Mouse (Mus musculus) lung, adult 2 months (tissue): ENCODE measurements around the gene Tnfrsf18.

Source experiments
- CTCF ChIP-seq: fragments of 200-500 bp; IDR thresholded peaks from 2 replicates; pipeline ENCODE4 v1.5.1; 2011; ENCODE audit warnings: mild to moderate bottlenecking, low read length, control low read depth; ENCODE audit not compliant: insufficient read depth
- POLR2A ChIP-seq: fragments of 200-500 bp; IDR thresholded peaks from 2 replicates; pipeline ENCODE4 v1.6.1; 2011; ENCODE audit warnings: low read depth, mild to moderate bottlenecking, control low read depth, low read length, borderline replicate concordance; ENCODE audit errors: extremely low read depth

DNA sequence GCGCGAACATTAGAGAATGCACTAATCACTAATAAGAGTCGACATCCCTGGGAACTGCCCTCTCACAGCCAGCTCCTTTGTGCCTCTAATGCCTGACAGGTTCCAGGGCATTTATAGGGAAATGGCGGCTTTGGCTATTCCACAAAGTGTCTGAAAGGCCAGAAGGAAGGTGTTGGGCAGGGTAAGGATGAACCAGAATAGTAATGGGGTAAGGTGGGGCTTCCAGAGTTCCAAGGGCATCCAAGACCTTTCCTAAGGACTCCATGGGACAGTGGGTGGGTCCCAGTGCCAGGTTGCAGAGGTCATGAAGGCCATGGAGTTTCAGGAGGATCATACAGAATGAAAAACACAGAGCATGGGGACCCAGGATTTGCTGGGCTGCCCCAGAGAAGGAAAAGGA lies 8.3 kb downstream of the Tnfrsf18 start:
- no peak for TF ChIP-seq CTCF
- TF ChIP-seq POLR2A: no peak
